Mouse (Mus musculus) heart, embryonic 10.5 days (tissue): Measurements from ENCODE around the gene Gm42906. TPM values are rescaled to one million over a fixed set of nuclear protein-coding genes. Genes with fewer than 3 reads are reported as not detected.

ENCODE experiments used
- DNase-seq: peaks from one replicate; pipeline ENCODE4 v3.0.0-alpha.2; 2017; ENCODE audit warnings: low spot score
- H3K27ac ChIP-seq: fragments of 300-500 bp; sonication (generic); 2 replicates; pipeline ENCODE4 v1.5.1; 2016; ENCODE audit warnings: mild to moderate bottlenecking
- H3K27me3 ChIP-seq: fragments of 300-500 bp; sonication (generic); 2 replicates; pipeline ENCODE4 v1.6.1; 2016; ENCODE audit warnings: mild to moderate bottlenecking; ENCODE audit not compliant: poor library complexity, insufficient read depth, severe bottlenecking
- H3K36me3 ChIP-seq: fragments of 300-500 bp; sonication (generic); 2 replicates; pipeline ENCODE4 v1.6.1; 2016; ENCODE audit warnings: mild to moderate bottlenecking, moderate library complexity
- H3K4me1 ChIP-seq: fragments of 300-500 bp; sonication (generic); 2 replicates; pipeline ENCODE4 v1.6.1; 2016; ENCODE audit warnings: mild to moderate bottlenecking
- H3K4me3 ChIP-seq: fragments of 300-500 bp; sonication (generic); 2 replicates; pipeline ENCODE4 v1.5.1; 2016; ENCODE audit warnings: mild to moderate bottlenecking, moderate library complexity
- H3K9me3 ChIP-seq: fragments of 300-500 bp; sonication (generic); 2 replicates; pipeline ENCODE4 v1.6.1; 2016; ENCODE audit warnings: mild to moderate bottlenecking, moderate library complexity
- WGBS: fragments of 180-500 bp; shearing (Covaris S2); methylation state at CpG from one replicate; pipeline ENCODE4 v1.1.7; 2016; 5-methylcytosine and 5-hydroxymethylcytosine counted together
- polyA plus RNA-seq: library from polyadenylated mRNA; unstranded; fragments of >200 nt; fragmentation: Nextera tagmentation; extraction: Ambion mirVana; gene quantifications from 2 replicates; pipeline ENCODE4 v1.2.1, GENCODE M21; 2016

The Gm42906 gene
- polyA plus RNA-seq, 1 experiment from 2014 or later = not detected

- no peaks in the 10 kb centered on the region for H3K36me3 ChIP-seq
- DNase-seq = no peak
- H3K27me3 ChIP-seq = no peaks in the 10 kb centered on the region
- H3K4me1 ChIP-seq = no peaks in the 10 kb centered on the region
- H3K4me3 ChIP-seq = no peak overlapping the region
- no peaks in the 10 kb centered on the region for H3K9me3 ChIP-seq
- H3K27ac ChIP-seq = no peak overlapping the region
Observed at GRCm38 (mm10) chr5:151333686-151334085, 94.3 kb downstream of the Gm42906 start.

- DNase-seq = no peak
- Histone ChIP-seq H3K36me3 (no peaks in the 10 kb centered on the region), H3K27me3 (no peaks in the 10 kb centered on the region), H3K27ac (no peak overlapping the region), H3K9me3 (no peaks in the 10 kb centered on the region), H3K4me3 (no peak overlapping the region), H3K4me1 (no peaks in the 10 kb centered on the region)
Observed at GRCm38 (mm10) chr5:151333191-151333594, 94.8 kb downstream of the Gm42906 start.

DNA sequence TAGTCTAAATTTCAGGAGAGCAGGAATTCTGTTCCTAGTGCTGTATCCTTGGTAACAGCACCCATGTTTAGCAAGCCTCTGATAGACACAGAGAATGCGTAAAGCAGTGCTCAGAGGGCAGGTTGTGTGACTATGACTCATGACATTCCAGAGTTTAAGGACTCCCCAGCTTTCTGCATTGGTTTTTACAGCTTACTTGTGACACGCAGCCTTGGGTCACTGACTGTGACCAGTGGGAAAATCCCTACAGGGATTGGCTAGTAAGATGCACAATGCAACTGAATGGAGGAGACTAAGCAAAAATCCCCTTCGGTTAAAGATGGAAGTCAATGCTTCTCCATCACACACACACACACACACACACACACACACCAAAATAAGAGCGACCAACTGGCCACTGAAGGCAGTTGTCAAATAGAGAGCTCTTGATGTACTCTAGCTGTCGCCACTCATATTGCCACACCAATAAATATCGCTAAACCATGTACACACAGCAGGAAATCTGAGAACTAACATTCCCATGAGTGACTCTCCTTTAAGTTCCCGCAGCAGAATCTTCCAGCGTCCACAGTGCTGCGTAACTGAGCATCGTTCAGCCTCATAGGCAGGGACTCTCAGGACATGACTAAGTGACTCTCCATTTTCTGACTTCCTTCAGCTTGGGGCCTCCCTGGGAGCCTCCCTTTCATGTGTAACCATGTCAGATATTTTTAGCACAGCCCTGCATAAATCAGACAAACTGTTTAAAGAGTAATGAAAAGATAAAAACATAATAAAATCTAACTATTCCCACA, 112.0 kb downstream of the Gm42906 start:
- Histone ChIP-seq H3K27ac (0 out of 2 replicates have a peak overlapping the region, but pooled peaks have one; percentile 16), H3K36me3 (no peaks in the 10 kb centered on the region), H3K4me3 (no peak overlapping the region), H3K4me1 (peaks cover 11% of the 10 kb centered on the region), H3K9me3 (no peaks in the 10 kb centered on the region), H3K27me3 (no peaks in the 10 kb centered on the region)
- no peak for DNase-seq
- WGBS = 62% methylated on average over 10 of the region's 10 CpGs

GRCm38 (mm10) chr5:151300286-151300685, 127.7 kb downstream of the Gm42906 start:
- no peak for DNase-seq
- Histone ChIP-seq H3K4me1 (no peaks in the 10 kb centered on the region; the same call in 1 of the 2 replicates), H3K4me3 (no peak overlapping the region), H3K36me3 (no peaks in the 10 kb centered on the region), H3K27me3 (no peaks in the 10 kb centered on the region), H3K27ac (no peak overlapping the region), H3K9me3 (no peaks in the 10 kb centered on the region)
- 72% methylated on average over 2 of the region's 2 CpGs for WGBS

GRCm38 (mm10) chr5:151299576-151299975, 128.4 kb downstream of the Gm42906 start:
- Histone ChIP-seq H3K36me3 (no peaks in the 10 kb centered on the region), H3K9me3 (no peaks in the 10 kb centered on the region), H3K27me3 (no peaks in the 10 kb centered on the region), H3K4me1 (no peaks in the 10 kb centered on the region; the same call in 1 of the 2 replicates), H3K4me3 (no peak overlapping the region), H3K27ac (no peak overlapping the region)
- DNase-seq = no peak
- WGBS = 88% methylated on average over 7 of the region's 7 CpGs

DNA sequence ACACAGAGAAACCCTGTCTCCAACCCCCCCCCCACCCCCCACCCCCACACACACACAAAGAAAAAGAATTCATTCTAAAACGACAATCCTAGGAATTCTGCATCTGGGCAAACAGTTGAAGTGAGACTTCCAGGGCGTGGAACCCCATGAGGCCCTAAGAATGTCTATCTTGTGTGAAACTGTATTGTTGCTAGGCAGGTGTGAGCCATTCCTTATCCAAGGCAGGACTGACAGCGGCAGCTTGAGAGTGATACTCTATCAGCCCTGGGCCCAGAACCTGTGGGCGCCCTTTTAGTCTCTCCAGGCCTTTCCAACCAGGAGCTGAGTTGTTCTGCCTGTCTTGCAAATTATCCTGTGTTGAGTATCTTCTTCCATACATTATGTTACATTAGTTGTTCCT, 129.6 kb downstream of the Gm42906 start:
- 56% methylated on average over 4 of the region's 4 CpGs for WGBS
- Histone ChIP-seq H3K4me1 (no peaks in the 10 kb centered on the region; the same call in 1 of the 2 replicates), H3K9me3 (no peaks in the 10 kb centered on the region), H3K27me3 (no peaks in the 10 kb centered on the region), H3K27ac (no peak overlapping the region), H3K4me3 (no peak overlapping the region), H3K36me3 (no peaks in the 10 kb centered on the region)
- no peak for DNase-seq

DNA sequence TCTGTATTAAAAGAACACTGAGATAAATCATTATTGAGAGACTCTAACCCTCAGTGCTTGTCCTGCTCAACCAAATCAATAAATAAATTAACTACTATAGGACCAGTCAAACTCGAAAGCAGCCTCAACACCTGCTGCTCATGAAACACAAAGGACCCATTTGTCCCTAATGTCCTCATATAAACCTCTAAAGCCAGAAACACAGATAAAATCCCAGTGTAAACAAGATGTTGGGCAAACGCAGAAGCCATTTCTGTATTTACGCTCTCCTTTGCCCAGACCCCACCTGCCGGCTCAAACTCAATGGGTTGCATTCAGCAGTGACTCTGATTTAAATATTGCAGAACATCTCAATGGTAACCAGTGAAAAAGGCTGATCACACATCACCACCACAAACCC, 131.7 kb downstream of the Gm42906 start:
- no peak overlapping the region for H3K27ac ChIP-seq
- no peaks in the 10 kb centered on the region for H3K27me3 ChIP-seq
- no peaks in the 10 kb centered on the region; the same call in 1 of the 2 replicates for H3K4me1 ChIP-seq
- H3K4me3 ChIP-seq = no peak overlapping the region
- H3K36me3 ChIP-seq = no peaks in the 10 kb centered on the region
- no peak for DNase-seq
- H3K9me3 ChIP-seq = no peaks in the 10 kb centered on the region
- 82% methylated on average over 4 of the region's 4 CpGs for WGBS

DNA sequence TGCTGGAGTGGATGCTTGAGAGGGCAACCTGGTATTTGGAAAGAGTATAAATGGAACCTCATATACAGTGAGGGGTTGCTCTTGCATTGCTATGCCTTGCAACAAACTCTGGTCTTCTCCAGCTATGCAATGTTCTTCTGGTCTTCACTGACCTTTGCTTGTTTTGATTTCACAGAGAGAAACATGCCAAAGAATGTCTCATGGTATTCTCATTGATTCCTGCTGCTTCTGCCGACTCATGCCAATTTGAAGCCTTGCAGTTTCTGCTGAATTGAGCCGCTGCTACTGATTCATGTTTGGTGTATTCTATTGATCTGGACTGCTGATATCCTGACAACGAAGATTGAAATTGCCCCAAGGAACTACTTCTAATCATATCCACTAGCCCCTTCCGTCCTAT, 134.4 kb downstream of the Gm42906 start:
- no peaks in the 10 kb centered on the region for H3K27me3 ChIP-seq
- no peaks in the 10 kb centered on the region for H3K4me1 ChIP-seq
- H3K9me3 ChIP-seq = no peaks in the 10 kb centered on the region
- no peaks in the 10 kb centered on the region for H3K36me3 ChIP-seq
- no peak for DNase-seq
- WGBS = 88% methylated on average over 4 of the region's 4 CpGs
- H3K27ac ChIP-seq = no peak overlapping the region
- no peak overlapping the region for H3K4me3 ChIP-seq

DNA sequence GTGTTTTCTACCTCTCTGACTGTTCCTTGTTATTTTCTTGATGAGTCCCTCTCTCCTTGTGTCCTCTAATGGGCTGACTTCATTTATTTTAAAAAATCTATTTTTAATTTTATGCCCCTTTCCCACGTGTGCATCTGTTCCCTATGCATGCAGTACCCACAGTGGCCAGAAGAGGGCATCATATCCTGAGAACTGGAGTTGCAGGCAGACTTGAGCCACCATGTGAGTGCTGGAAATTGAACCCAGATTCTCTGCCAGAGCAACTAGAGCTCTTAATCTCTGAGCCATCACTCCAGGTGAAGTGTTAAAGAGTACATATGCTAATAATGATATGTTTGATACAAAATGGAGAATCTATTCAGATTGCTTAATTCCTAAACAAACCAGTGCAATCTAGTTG, 135.7 kb downstream of the Gm42906 start:
- no peak overlapping the region for H3K4me3 ChIP-seq
- no peaks in the 10 kb centered on the region for H3K4me1 ChIP-seq
- no peak overlapping the region for H3K27ac ChIP-seq
- 32% methylated on average over 1 of the region's 1 CpGs for WGBS
- no peaks in the 10 kb centered on the region for H3K27me3 ChIP-seq
- no peaks in the 10 kb centered on the region for H3K9me3 ChIP-seq
- DNase-seq = no peak
- no peaks in the 10 kb centered on the region for H3K36me3 ChIP-seq

DNA sequence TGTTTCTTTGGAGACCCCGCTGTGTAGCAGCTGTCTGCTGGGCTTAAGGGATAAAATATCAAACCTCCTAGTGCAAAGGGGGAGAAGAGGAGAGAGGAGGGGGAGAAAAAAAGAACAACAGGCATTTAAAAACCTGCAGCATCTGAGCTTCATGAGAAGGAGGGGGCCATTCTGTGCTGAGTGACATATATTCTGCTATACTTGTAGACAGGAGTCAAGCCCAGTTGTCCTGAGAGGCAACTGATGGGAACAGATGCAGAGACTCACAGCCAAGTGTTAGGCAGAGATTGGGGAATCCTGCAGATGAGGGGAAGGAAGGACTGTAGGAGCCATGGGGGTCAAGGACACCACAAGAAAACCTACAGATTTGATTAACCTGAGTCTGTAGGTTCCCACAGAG, 141.6 kb downstream of the Gm42906 start:
- no peaks in the 10 kb centered on the region for H3K27me3 ChIP-seq
- whole genome bisulfite sequencing = 90% methylated on average over 1 of the region's 1 CpGs
- no peak overlapping the region for H3K4me3 ChIP-seq
- H3K27ac ChIP-seq = no peak overlapping the region
- DNase-seq = no peak
- peaks cover 8% of the 10 kb centered on the region for H3K4me1 ChIP-seq
- H3K36me3 ChIP-seq = no peaks in the 10 kb centered on the region
- no peaks in the 10 kb centered on the region for H3K9me3 ChIP-seq

- H3K27me3 ChIP-seq = no peaks in the 10 kb centered on the region
- no peak for DNase-seq
- peaks cover 8% of the 10 kb centered on the region for H3K4me1 ChIP-seq
- no peak overlapping the region for H3K4me3 ChIP-seq
- no peak overlapping the region for H3K27ac ChIP-seq
- H3K36me3 ChIP-seq = no peaks in the 10 kb centered on the region
- no peaks in the 10 kb centered on the region for H3K9me3 ChIP-seq
- WGBS = 88% methylated on average over 7 of the region's 7 CpGs
Observed at GRCm38 (mm10) chr5:151279531-151279930, 148.4 kb downstream of the Gm42906 start.

DNA sequence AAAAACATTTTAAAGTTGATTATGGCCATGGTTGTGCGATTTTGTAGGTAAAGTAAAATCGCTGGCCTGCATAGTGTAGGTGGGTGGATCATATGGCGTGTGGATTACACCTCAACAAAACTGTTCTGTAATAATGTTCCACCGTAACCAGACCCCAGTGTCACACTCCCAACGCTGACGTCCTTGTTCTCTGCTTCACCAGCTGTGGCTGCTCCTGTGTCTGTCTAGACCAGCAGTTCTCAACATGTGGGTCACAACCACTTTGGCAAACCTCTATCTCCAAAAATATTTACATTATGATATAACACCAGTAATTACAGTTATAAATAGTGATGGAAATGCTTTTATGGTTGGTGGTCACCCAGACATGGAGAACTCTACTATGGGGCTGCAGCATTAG, 150.0 kb downstream of the Gm42906 start:
- no peak overlapping the region for H3K4me3 ChIP-seq
- H3K27me3 ChIP-seq = no peaks in the 10 kb centered on the region
- H3K9me3 ChIP-seq = no peaks in the 10 kb centered on the region
- no peaks in the 10 kb centered on the region for H3K4me1 ChIP-seq
- 85% methylated on average over 6 of the region's 6 CpGs for WGBS
- H3K27ac ChIP-seq = no peak overlapping the region
- no peak for DNase-seq
- no peaks in the 10 kb centered on the region for H3K36me3 ChIP-seq

DNA sequence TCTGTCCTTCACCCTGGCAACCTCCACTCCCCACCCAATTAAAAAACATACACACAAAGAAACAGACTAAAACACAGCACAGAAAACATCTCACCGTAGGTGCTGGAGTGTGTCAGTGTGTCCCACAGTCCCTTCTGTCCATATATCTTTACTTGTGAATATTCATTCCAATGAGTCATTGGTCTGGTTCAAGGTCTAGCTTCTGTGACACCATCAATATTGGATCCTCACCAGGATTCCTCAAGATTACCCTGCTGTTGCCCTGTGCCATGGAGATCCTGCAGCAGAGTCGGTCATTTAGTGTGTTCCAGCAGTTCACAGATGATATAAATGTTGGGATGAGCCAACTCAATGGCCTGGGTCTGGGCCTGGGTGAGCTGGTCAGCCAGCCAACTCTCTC, 152.0 kb downstream of the Gm42906 start:
- no peak for DNase-seq
- WGBS = 86% methylated on average over 2 of the region's 2 CpGs
- Histone ChIP-seq H3K4me3 (no peak overlapping the region), H3K4me1 (no peaks in the 10 kb centered on the region), H3K27ac (no peak overlapping the region), H3K9me3 (no peaks in the 10 kb centered on the region), H3K27me3 (no peaks in the 10 kb centered on the region), H3K36me3 (no peaks in the 10 kb centered on the region)

DNA sequence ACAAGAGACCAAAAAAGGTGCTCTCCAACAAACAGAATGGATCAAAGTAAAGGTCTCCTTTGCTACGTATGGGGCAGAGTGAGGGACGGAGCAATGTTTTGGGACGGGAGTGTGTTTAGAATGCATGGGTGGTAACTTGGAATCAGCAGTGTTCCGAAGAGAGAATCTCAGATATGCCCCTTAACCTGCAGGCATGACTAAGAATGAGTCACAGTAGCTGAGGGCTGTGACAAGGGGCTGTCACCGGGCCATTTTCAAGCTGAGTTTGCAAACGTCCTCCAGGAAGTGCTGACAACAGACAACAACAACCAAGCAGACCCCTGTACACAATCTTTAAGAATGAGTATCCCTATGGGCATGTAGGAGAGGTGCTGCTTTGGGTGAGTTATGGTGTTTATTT, 153.7 kb downstream of the Gm42906 start:
- WGBS = 50% methylated on average over 6 of the region's 6 CpGs
- Histone ChIP-seq H3K4me1 (no peaks in the 10 kb centered on the region), H3K27ac (no peak overlapping the region), H3K36me3 (no peaks in the 10 kb centered on the region), H3K9me3 (no peaks in the 10 kb centered on the region), H3K4me3 (no peak overlapping the region), H3K27me3 (no peaks in the 10 kb centered on the region)
- no peak for DNase-seq
